Mouse (Mus musculus) brain, adult 2 months (tissue): ENCODE measurements around the gene Ephx1.
"Not testable (repeated sequence)": the region's sequence is repeated elsewhere in the genome, so short reads cannot be mapped to it uniquely, and the experiment has no call there.

Source experiments
- DNase-seq: peaks from one replicate; pipeline ENCODE4 v3.0.0; 2011; ENCODE audit warnings: low read depth, low spot score

Ephx1 gene

GRCm38 (mm10) chr1:180938781-180939180, 81.9 kb downstream of the Ephx1 start:
- not testable (repeated sequence) for DNase-seq

- not testable (repeated sequence) for DNase-seq
Measured at GRCm38 (mm10) chr1:180937631-180938030, 83.1 kb downstream of the Ephx1 start.

- DNase-seq = peak; percentile 60
Measured at GRCm38 (mm10) chr1:180936610-180937398, 83.9 kb downstream of the Ephx1 start.

GRCm38 (mm10) chr1:180934467-180935419, 86.0 kb downstream of the Ephx1 start, which contains the start of gene Lefty1:
Lefty1 (plus strand) TSS chr1:180935022.
- no peak for DNase-seq

GRCm38 (mm10) chr1:180933659-180934058, 87.0 kb downstream of the Ephx1 start:
- no peak for DNase-seq

GRCm38 (mm10) chr1:180931106-180931505, 89.6 kb downstream of the Ephx1 start:
- DNase-seq = peak; percentile 74

GRCm38 (mm10) chr1:180929599-180929998, 91.1 kb downstream of the Ephx1 start:
- no peak for DNase-seq

GRCm38 (mm10) chr1:180926286-180926685, 94.4 kb downstream of the Ephx1 start:
- DNase-seq = no peak
